In genomic region chr9:74324925-74325295, GRCm38 (mm10) we compare ENCODE assay signal across 21 mouse cellular contexts.
DNase-seq lines count a peak whose midpoint lies in the region; ATAC-seq and TF ChIP-seq lines count a peak whose summit lies in the region.
"Had no signal": no experiment of that assay in that cellular context is flagged by ENCODE, and none has a peak within 500 bp of the region (broad histone marks: within the 10 kb centered on the region; RNA-seq: fewer than 3 reads in every experiment).

No protein-coding gene starts in this region.

- no peak for TF ChIP-seq EP300 in liver, postnatal 0 days (IDR thresholded peaks at IDR 0.05; ENCODE audit: low read depth)

- no peak overlapping the region for H3K9ac ChIP-seq in forebrain, embryonic 14.5 days (ENCODE audit: low read length)
- H3K9ac ChIP-seq in forebrain, embryonic 12.5 days, result no peak overlapping the region
- no peak overlapping the region for H3K9ac ChIP-seq in liver, embryonic 15.5 days
- H3K9ac ChIP-seq in liver, embryonic 12.5 days, result no peak overlapping the region
- H3K9ac ChIP-seq in liver, postnatal 0 days (replicated peaks), result no peak overlapping the region
- H3K9ac ChIP-seq: embryonic facial prominence, embryonic 13.5 days; hindbrain, embryonic 12.5 days had no signal

- no peaks in the 10 kb centered on the region for H3K36me3 ChIP-seq in forebrain, embryonic 14.5 days (ENCODE audit: control insufficient read depth, insufficient read depth, low read length)
- no peaks in the 10 kb centered on the region for H3K36me3 ChIP-seq in forebrain, embryonic 12.5 days (replicated peaks)
- H3K36me3 ChIP-seq in liver, embryonic 15.5 days (replicated peaks), result no peaks in the 10 kb centered on the region
- H3K36me3 ChIP-seq in liver, embryonic 12.5 days, result no peaks in the 10 kb centered on the region
- H3K36me3 ChIP-seq in liver, postnatal 0 days (replicated peaks; ENCODE audit: insufficient read depth, low read length), result no peaks in the 10 kb centered on the region
- H3K36me3 ChIP-seq: embryonic facial prominence, embryonic 13.5 days; heart, embryonic 10.5 days; hindbrain, embryonic 12.5 days had no signal

- 0 out of 2 replicates have a peak, but pooled peaks cover 3% of the 10 kb centered on the region for H3K27me3 ChIP-seq in forebrain, embryonic 14.5 days (replicated peaks; ENCODE audit: control insufficient read depth, insufficient read depth, low read length)
- H3K27me3 ChIP-seq in forebrain, embryonic 12.5 days, result peaks cover 19% of the 10 kb centered on the region
- no peaks in the 10 kb centered on the region for H3K27me3 ChIP-seq in liver, embryonic 15.5 days
- H3K27me3 ChIP-seq in liver, embryonic 12.5 days (replicated peaks), result no peaks in the 10 kb centered on the region
- H3K27me3 ChIP-seq in liver, postnatal 0 days (ENCODE audit: insufficient read depth, low read length), result no peaks in the 10 kb centered on the region
- H3K27me3 ChIP-seq: embryonic facial prominence, embryonic 13.5 days; hindbrain, embryonic 12.5 days; Patski had no signal

- no peak overlapping the region for H3K4me2 ChIP-seq in forebrain, embryonic 14.5 days (ENCODE audit: low read length)
- H3K4me2 ChIP-seq in forebrain, embryonic 12.5 days, result no peak overlapping the region
- no peak overlapping the region for H3K4me2 ChIP-seq in liver, embryonic 15.5 days
- H3K4me2 ChIP-seq in liver, embryonic 12.5 days, result no peak overlapping the region
- H3K4me2 ChIP-seq in liver, postnatal 0 days (ENCODE audit: low read depth, low read length), result no peak overlapping the region
- H3K4me2 ChIP-seq: embryonic facial prominence, embryonic 13.5 days; hindbrain, embryonic 12.5 days had no signal

- no peak for TF ChIP-seq CTCF in liver, postnatal 0 days (IDR thresholded peaks at IDR 0.05; ENCODE audit: low read depth)

- 8% methylated on average over 3 of the region's 3 CpGs for whole genome bisulfite sequencing in forebrain, embryonic 14.5 days
- 17% methylated on average over 3 of the region's 3 CpGs for WGBS in forebrain, embryonic 12.5 days
- WGBS in liver, embryonic 15.5 days (ENCODE audit: insufficient replicate concordance), result 58% methylated on average over 3 of the region's 3 CpGs
- 50% methylated on average over 3 of the region's 3 CpGs for WGBS in liver, embryonic 12.5 days (ENCODE audit: insufficient replicate concordance)
- 58% methylated on average over 3 of the region's 3 CpGs for WGBS in liver, postnatal 0 days (ENCODE audit: insufficient replicate concordance)

- no peaks in the 10 kb centered on the region for H3K9me3 ChIP-seq in forebrain, embryonic 14.5 days (replicated peaks; ENCODE audit: control insufficient read depth, low read length)
- H3K9me3 ChIP-seq in forebrain, embryonic 12.5 days, result no peaks in the 10 kb centered on the region
- no peaks in the 10 kb centered on the region for H3K9me3 ChIP-seq in liver, embryonic 15.5 days (replicated peaks)
- no peaks in the 10 kb centered on the region for H3K9me3 ChIP-seq in liver, embryonic 12.5 days (replicated peaks)
- H3K9me3 ChIP-seq in liver, postnatal 0 days (ENCODE audit: low read length), result no peaks in the 10 kb centered on the region
- H3K9me3 ChIP-seq: embryonic facial prominence, embryonic 13.5 days; heart, embryonic 10.5 days; hindbrain, embryonic 12.5 days had no signal

- ATAC-seq in forebrain, embryonic 14.5 days, result no peak
- no peak for ATAC-seq in forebrain, embryonic 12.5 days (ENCODE audit: low FRiP score)
- no peak for ATAC-seq in liver, embryonic 15.5 days (ENCODE audit: insufficient read depth)
- no peak for ATAC-seq in liver, embryonic 12.5 days
- peak; percentile 3; the same call in 1 of the 2 replicates for ATAC-seq in liver, postnatal 0 days
- ATAC-seq in megakaryocyte progenitor cell, adult 5-6 weeks (replicated peaks; ENCODE audit: poor library complexity), result no peak
- ATAC-seq: activated CD4-positive, CD25-positive, alpha-beta regulatory T cell, adult 4 months; forebrain, embryonic 16.5 days; Patski had no signal

- no peak overlapping the region for H3K27ac ChIP-seq in forebrain, embryonic 14.5 days (ENCODE audit: low read depth, low read length)
- H3K27ac ChIP-seq in forebrain, embryonic 12.5 days, result no peak overlapping the region
- peak overlapping the region; percentile 65; the same call in 1 of the 2 replicates for H3K27ac ChIP-seq in liver, embryonic 15.5 days (replicated peaks)
- H3K27ac ChIP-seq in liver, embryonic 12.5 days, result no peak overlapping the region
- H3K27ac ChIP-seq in liver, postnatal 0 days (ENCODE audit: low read depth), result peak overlapping the region; percentile 82
- H3K27ac ChIP-seq: embryonic facial prominence, embryonic 13.5 days; heart, embryonic 10.5 days; hindbrain, embryonic 12.5 days had no signal

- H3K4me3 ChIP-seq in forebrain, embryonic 14.5 days (ENCODE audit: low read depth, low read length), result no peak overlapping the region
- H3K4me3 ChIP-seq in forebrain, embryonic 12.5 days (replicated peaks), result no peak overlapping the region
- no peak overlapping the region for H3K4me3 ChIP-seq in liver, embryonic 15.5 days (replicated peaks)
- H3K4me3 ChIP-seq in liver, embryonic 12.5 days, result no peak overlapping the region
- no peak overlapping the region for H3K4me3 ChIP-seq in liver, postnatal 0 days (ENCODE audit: low read depth, low read length)
- H3K4me3 ChIP-seq: embryonic facial prominence, embryonic 13.5 days; heart, embryonic 10.5 days; hindbrain, embryonic 12.5 days had no signal

- DNase-seq in forebrain, embryonic 14.5 days (ENCODE audit: low spot score), result peak; percentile 32
- peak; percentile 82 for DNase-seq in Muller cell, postnatal 12 days (ENCODE audit: inconsistent ontology term)
- DNase-seq in liver, postnatal 0 days, result no peak
- DNase-seq: adrenal gland, postnatal 14 days; cerebellum, adult 18-20 months; cerebellum, adult 9-11 months; cerebellum, postnatal 36 days; gastrocnemius, postnatal 10 days; heart, adult 18-20 months; heart, postnatal 10 days; heart, postnatal 4 days had no signal

- no peaks in the 10 kb centered on the region for H3K4me1 ChIP-seq in forebrain, embryonic 14.5 days (ENCODE audit: control insufficient read depth, insufficient read depth, low read length)
- H3K4me1 ChIP-seq in forebrain, embryonic 12.5 days, result no peaks in the 10 kb centered on the region; the same call in 1 of the 2 replicates
- H3K4me1 ChIP-seq in liver, embryonic 15.5 days (replicated peaks), result 0 out of 2 replicates have a peak, but pooled peaks cover 3% of the 10 kb centered on the region
- H3K4me1 ChIP-seq in liver, embryonic 12.5 days, result 0 out of 2 replicates have a peak, but pooled peaks cover 3% of the 10 kb centered on the region
- H3K4me1 ChIP-seq in liver, postnatal 0 days (ENCODE audit: insufficient read depth), result peaks cover 7% of the 10 kb centered on the region; the same call in 1 of the 2 replicates
- H3K4me1 ChIP-seq: embryonic facial prominence, embryonic 13.5 days; heart, embryonic 10.5 days; hindbrain, embryonic 12.5 days had no signal

Comparison
In these comparisons a context has a peak if more than half of its experiments do, and no peak if none do; other contexts are left out.
1. H3K27ac ChIP-seq: peak in liver, embryonic 15.5 days (single experiment) and liver, postnatal 0 days (single experiment); none in forebrain, embryonic 14.5 days (single experiment), forebrain, embryonic 12.5 days (single experiment) and liver, embryonic 12.5 days (single experiment).